Mouse (Mus musculus) embryonic fibroblast, embryonic 13.5 days (primary cell): ENCODE data around the gene Gm5485. TPM values are rescaled to one million over a fixed set of nuclear protein-coding genes. Genes with fewer than 3 reads are reported as not detected.

Source experiments
- H3K27ac ChIP-seq: 2 replicates; pipeline ENCODE4 v1.5.1; 2012; ENCODE audit warnings: low read length, control low read depth, inconsistent platforms; ENCODE audit not compliant: insufficient read depth
- H3K4me1 ChIP-seq: 2 replicates; pipeline ENCODE4 v1.6.1; 2011; ENCODE audit warnings: low read length; ENCODE audit not compliant: control insufficient read depth, insufficient read depth
- H3K4me3 ChIP-seq: 2 replicates; pipeline ENCODE4 v1.5.1; 2011; ENCODE audit warnings: mild to moderate bottlenecking, control low read depth, low read length; ENCODE audit not compliant: insufficient read depth
- CTCF ChIP-seq: IDR thresholded peaks from 2 replicates; pipeline ENCODE4 v1.5.1; 2011; ENCODE audit warnings: mild to moderate bottlenecking, control low read depth, low read length, moderate library complexity, borderline replicate concordance; ENCODE audit not compliant: insufficient read depth
- POLR2A ChIP-seq: IDR thresholded peaks from 2 replicates; pipeline ENCODE4 v1.6.1; 2011; ENCODE audit warnings: low read depth, mild to moderate bottlenecking, control low read depth, low read length, moderate library complexity
- polyA plus RNA-seq: library from polyadenylated mRNA; stranded (reverse); fragments of >200 nt; gene quantifications from 2 replicates; pipeline ENCODE4 v1.2.4, GENCODE M21; 2011; ENCODE audit warnings: low read depth; ENCODE audit not compliant: missing spikeins, insufficient read length

The Gm5485 gene
- polyA plus RNA-seq, 1 experiment: not detected

DNA sequence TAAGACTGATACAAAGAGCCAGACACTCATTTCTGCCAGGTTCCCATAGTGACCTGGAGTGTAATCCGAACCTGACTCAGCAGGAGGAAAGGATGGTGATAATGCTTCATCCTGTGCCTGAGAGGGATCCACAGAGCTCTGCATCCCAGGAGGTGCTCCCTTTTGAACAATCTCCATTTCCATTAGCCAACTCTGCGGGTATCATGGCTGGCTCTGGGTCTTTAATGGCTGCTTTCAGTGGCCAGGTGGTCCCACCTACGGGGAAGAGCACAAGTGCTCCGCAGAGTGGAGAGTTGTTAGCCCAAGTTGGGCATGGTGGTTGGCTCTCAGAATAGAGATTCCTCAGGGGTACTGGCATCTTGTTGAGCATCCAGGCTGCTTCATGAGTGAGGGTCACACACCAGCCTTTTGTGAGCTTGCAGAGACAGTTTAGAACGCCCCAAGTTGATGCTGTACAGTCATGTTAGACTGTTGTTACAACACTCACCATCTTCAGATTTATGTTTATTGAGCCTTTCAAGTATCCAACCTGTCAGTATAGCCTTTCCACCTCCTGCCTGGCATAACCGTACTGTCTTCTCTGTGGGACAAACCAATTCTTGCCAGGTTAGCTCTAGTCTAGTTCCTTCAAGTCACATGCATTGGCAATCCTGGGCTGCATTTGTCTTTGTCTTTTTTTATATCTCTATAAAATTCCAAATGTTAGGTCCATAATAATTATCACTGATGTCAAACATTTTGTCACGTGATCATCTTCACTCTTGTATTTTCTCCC, 38.3 kb downstream of the Gm5485 start:
- Histone ChIP-seq H3K4me3 (no peak overlapping the region), H3K27ac (no peak overlapping the region), H3K4me1 (no peaks in the 10 kb centered on the region)
- TF ChIP-seq CTCF: no peak
- no peak for TF ChIP-seq POLR2A

DNA sequence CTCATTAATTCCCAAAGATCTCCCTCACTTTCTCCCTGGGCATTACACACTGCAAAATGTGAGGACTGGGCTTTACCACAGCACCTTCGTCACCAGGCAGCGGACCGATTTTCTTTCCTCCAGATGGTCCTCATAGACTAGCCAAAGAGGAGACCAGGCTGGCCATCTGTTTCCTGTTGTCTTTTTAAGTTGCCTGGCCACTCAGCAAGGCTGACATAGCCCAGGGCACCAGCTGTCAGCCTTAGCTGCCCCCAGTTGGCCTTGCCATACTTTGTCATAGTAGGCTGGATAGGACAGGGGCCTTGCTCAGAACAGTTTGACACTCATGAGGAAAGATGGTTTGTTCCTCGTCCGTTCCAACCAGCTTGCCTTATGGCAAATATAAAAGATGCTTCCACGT, 39.8 kb downstream of the Gm5485 start:
- TF ChIP-seq CTCF (no peak), POLR2A (no peak)
- H3K4me3 ChIP-seq: no peak overlapping the region
- no peak overlapping the region for H3K27ac ChIP-seq
- H3K4me1 ChIP-seq: no peaks in the 10 kb centered on the region

DNA sequence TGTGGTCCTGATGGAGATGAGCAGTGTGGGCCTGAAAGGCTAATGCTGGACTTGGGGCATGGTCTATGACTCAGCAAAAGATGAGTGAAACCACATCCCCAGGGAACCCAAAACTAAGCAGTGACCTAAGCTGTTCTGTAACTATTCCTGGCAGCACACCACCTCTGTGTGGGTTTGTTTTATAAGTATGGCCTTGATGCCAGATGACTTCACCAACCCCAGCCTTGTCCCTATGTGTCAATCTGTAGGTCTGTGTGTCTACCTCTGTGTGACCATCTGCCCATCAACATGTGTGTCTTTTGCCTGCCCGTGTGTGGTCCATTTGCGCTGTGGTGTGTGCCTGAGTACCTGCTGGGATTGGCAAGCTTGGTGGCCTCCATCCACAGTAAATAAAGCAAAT, 44.1 kb downstream of the Gm5485 start:
- Histone ChIP-seq H3K27ac (no peak overlapping the region), H3K4me3 (no peak overlapping the region), H3K4me1 (no peaks in the 10 kb centered on the region)
- no peak for TF ChIP-seq POLR2A
- no peak for TF ChIP-seq CTCF

DNA sequence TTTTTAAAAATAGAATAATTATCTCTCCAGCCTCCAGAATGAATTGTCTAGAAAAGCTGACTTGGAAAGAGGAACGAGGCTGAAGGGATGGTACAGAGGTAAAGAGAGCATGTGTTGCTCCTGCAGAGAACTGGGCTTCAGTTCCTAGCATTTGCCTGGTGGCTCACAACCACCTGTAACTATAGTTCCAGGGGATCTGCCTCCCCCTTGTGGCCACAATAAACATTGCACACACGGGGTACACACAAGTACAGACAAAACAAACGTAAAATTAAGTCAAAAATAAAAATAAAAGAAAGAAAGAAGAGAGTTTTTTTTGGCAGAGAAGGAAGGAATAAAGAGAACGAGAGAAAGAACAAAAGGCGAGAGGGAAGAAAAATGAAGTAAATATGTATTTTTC, 45.4 kb downstream of the Gm5485 start:
- no peak overlapping the region for H3K27ac ChIP-seq
- H3K4me1 ChIP-seq: no peaks in the 10 kb centered on the region
- no peak for TF ChIP-seq POLR2A
- TF ChIP-seq CTCF: no peak
- no peak overlapping the region for H3K4me3 ChIP-seq

DNA sequence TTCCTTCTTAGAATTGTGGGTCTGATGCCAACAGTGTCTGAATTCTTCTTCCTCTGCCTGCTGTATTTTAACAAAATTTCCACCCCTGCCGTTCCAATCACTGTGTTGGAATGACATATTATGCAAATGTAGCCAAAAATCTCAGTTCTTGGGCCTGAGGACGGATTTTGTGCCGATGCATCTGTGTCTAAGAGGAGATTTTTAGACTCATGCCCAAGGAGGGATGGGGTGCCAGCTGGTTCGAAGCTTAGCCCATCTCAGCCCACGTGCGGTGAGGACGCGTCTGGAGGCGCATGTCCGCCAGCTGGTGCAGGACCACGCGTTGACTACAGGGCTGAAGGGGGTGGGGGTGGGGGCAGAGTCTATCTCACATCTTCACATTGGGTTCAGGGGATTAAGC, 51.3 kb downstream of the Gm5485 start:
- Histone ChIP-seq H3K4me3 (no peak overlapping the region), H3K4me1 (no peaks in the 10 kb centered on the region), H3K27ac (no peak overlapping the region)
- TF ChIP-seq CTCF (no peak), POLR2A (no peak)

DNA sequence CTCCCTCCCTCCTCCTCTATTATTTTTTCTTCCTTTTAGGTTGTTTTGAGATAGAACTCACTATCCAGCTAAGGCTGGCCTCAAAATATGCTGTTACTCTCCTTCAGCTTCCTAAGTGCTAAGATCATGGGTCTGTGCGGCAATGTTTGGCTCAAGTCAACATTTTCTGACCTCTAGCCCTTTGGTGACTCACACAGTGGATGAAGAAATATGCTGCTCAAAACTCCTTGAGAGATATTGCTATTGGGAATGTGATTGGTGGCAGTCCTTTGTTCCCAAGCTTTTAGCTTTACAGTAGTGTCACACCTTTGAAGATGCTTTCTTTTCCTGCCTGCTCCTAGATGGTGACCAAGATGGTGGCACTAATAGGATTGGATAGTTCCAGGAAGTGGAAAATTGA, 55.8 kb downstream of the Gm5485 start:
- H3K4me3 ChIP-seq: no peak overlapping the region
- TF ChIP-seq CTCF: no peak
- no peak for TF ChIP-seq POLR2A
- H3K27ac ChIP-seq: no peak overlapping the region
- no peaks in the 10 kb centered on the region for H3K4me1 ChIP-seq

DNA sequence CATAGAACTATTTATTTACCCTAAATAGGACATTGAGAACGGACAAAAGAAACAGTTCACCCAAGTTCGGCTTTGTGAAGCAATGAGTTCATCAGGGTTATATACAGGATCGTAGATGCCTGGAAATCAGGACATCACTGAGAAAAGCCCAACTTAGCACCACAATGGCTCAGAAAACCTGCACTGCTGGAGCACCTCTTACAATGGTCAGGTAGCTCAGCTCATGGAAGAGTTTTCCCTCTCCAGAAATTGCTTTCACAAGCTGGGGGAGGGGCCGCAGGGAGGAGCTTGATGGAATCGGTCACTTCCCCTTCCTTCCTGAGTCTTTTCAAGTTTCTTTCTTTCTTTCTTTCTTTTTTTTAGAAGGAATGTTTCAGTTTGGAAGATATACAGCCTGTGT, 56.5 kb downstream of the Gm5485 start:
- TF ChIP-seq POLR2A: no peak
- no peak for TF ChIP-seq CTCF
- Histone ChIP-seq H3K4me1 (no peaks in the 10 kb centered on the region), H3K27ac (no peak overlapping the region), H3K4me3 (no peak overlapping the region)

Other genes with a start within 250 kb of the Gm5485 start
- not detected in 2 replicates for gene Dppa4, start 128.7 kb downstream of the Gm5485 start, polyA plus RNA-seq
- not detected in 2 replicates for gene Dppa2, start 108.5 kb downstream of the Gm5485 start, polyA plus RNA-seq
- 0.38 TPM in 1 of 2 replicates, not detected in the other for gene Morc1, start 18.8 kb upstream of the Gm5485 start, polyA plus RNA-seq